Mouse (Mus musculus) thymus, postnatal 10 days (tissue): ENCODE measurements at regions not wholly inside any gene's neighbourhood (a gene's known extent, or its start where the extent isn't known, plus 50 kb on each side); places are given as distances from the start of the nearest gene placed in this dataset.

ENCODE experiments used
- DNase-seq, 2 experiments: peaks; one replicate each; pipeline ENCODE4 v3.0.0; 2021; ENCODE audit warnings: low spot score in 2 of 2

DNA sequence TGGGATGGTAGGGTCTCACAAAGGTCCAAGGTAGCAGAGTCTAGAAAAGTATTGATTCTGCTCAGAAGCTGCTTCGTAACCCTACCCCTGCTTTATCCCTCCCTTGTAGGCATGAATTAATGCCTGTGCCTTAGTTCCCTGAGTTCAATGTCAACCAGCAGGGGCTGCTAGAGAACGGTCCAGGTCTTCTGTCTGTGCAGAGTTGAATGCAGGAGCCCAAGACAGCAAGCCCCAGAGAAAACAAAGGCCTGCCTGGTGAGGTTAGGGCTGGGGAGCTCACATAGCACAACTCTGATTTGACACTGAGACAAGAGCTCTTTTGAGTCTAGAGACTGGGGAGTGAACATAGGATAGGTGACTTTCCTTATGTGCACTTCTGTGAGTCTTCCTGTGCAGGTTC, 56.6 kb downstream of the Olig3 start:
- DNase-seq, result peak; percentile 30 to 59

GRCm38 (mm10) chr10:19413935-19414334, 57.6 kb downstream of the Olig3 start:
- DNase-seq, result no peak

- no peak for DNase-seq
These were observed 58.5 kb downstream of the Olig3 start for GRCm38 (mm10) chr10:19414834-19415233.

DNA sequence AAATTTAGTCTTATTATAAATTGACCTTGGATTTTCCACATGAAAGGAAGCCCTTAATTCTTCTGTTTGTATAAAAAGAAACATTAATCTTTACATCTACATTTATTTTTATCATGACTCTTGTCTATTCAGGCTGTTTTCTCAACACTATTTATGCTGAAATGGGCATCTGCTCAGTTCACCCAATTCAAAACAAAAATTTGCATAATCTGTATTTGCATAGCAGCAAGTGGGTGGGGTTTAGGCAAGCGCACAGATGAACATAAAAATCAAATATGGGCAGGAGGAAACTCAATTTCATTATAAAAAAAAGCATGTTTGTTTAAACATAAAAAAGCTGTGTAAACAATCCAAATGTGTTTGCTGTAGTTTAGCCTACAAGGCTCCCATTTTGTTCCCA, 67.7 kb downstream of the Olig3 start:
- no peak for DNase-seq

- no peak for DNase-seq
These were observed 68.6 kb downstream of the Olig3 start for GRCm38 (mm10) chr10:19424961-19425360.

DNA sequence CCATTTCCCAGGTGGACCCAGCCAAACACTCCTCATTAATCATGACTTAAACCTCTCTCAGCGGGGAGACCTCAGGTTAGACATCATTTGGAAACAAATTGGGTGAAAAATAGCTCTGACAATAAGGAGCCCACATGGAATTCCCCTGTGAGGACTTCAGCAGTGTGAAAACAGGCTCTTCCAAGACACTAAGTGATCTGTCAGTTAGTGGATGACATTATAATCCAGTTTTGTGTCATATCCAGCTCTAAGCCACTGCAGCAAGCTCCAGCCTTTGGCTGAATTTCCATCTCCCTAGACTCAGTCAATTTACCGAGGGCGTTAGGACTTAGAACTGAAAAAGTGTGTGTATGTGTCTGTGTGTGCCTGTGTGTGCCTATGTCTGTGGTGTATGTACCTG, 70.5 kb downstream of the Olig3 start:
- DNase-seq, result no peak

GRCm38 (mm10) chr10:19432515-19432914, 76.2 kb downstream of the Olig3 start:
- no peak for DNase-seq

DNA sequence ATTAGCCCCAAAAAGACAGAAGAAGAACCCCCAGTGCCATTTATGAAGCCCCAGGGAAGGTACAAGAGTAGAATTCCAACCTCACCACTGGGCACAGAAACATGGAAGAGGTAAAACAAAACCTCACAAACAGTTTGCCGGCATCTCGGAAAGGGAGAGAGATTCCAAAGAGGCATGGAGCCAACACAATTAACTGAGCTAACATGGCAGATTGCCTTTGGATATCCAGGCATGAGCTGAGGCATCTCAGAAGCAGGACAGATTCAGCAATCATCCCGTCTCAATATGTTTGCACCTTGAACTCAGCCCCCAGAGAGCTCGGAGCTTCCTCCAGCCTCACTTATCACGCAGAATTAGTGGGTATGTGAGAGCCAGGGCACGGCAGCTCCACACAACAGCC, 78.3 kb downstream of the Olig3 start:
- no peak for DNase-seq

- no peak for DNase-seq
These were observed 85.5 kb downstream of the Olig3 start for GRCm38 (mm10) chr10:19441807-19442206.

GRCm38 (mm10) chr10:19443516-19443915, 87.2 kb downstream of the Olig3 start:
- no peak for DNase-seq

DNA sequence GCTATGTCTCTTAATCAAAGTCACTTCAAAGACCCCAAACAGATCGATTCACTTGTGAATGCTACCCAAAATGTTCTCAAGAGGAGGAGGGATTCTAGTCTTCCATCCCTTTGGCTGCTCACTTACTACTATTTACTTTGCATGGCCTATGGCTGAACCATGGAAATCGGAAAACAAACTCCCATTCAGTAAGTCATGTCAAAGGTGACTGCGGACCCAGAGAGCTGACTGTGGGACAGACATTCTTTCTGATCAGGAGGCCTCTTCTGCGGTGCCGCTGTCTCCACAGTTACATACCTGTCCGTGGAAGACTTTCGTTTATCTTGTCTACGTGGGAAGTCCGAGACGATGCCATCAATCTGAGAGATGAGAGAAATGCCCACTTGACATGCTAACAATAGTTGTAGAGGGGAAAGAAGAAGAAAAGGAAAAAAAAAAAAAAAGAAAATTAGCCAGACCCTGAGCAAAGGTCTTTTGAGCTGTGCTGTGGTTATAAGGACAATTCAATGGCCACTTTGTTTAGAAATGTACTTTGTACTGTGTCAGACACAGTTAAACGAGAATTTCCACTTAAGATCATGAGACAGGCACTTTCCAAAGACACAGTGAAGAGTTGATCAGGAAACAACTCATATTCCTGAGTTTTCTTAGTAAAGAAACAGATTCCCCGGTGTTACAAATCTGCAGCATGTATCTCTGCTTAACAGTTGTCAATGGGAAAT, 92.7 kb downstream of the Olig3 start:
- no peak for DNase-seq

DNA sequence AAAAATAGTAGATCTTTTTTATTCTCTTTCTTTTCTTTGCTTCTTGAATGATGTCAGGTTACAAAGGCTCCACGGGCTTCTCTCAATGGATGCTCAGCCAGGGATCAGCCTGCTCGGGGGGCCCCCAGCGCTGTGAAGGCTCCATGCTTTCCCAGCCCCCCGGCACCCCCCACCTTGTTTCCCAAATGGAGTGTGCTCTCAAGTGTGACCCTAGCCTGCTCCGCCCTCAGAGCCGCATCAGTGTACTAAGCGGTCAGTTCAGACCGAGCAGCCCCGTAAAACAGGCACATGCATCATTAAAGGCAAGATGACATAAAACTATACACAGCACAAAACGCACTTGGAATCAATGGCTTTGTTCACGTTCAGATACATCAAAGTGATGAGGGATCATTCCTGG, 102.7 kb downstream of the Olig3 start:
- DNase-seq, result no peak

DNA sequence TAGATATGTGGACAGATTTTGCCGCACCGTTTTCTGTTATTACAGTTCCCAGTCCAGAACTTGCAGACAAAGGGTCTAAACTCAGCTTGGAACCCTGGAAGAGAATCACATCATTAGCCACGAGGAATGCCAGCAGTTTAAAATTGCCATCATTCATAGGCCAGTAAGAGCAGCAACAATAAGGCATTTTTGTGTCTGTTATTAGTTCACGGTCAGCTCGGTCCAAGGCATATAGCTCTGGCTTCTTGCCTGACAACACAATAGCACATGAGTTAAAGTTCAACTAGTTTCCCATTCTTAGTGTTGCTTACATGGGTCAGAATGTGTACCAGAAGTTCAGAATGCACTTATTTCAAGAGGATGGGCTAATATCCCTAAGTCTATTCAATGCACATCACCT, 103.4 kb downstream of the Olig3 start:
- no peak for DNase-seq

- no peak for DNase-seq
These were observed 103.8 kb downstream of the Olig3 start for GRCm38 (mm10) chr10:19460164-19460563.

- DNase-seq, result no peak
These were observed 107.5 kb downstream of the Olig3 start for GRCm38 (mm10) chr10:19463800-19464199.

GRCm38 (mm10) chr10:19464504-19464903, 108.2 kb downstream of the Olig3 start:
- DNase-seq, result no peak

GRCm38 (mm10) chr10:19471349-19472040, 115.2 kb downstream of the Olig3 start:
- DNase-seq, result no peak

DNA sequence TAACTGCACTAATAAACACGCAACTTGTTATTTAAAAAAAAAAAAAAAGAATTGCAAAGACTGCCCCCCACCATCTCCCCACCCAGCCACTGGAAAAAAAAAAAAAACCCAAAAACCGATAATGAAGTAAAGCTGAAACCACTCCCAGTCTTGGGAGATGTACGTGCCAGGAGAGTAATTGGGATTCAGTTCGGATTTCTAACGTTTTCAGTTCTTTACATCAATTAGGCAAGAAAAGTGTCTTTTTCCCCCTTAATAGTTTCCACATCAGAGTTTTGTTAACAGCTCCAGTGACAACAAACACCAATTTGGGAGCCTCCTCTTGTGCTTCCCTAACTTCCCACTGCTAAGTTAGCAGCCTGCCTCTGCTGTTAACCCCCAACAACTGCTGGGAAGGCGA, 115.7 kb downstream of the Olig3 start:
- no peak for DNase-seq

DNA sequence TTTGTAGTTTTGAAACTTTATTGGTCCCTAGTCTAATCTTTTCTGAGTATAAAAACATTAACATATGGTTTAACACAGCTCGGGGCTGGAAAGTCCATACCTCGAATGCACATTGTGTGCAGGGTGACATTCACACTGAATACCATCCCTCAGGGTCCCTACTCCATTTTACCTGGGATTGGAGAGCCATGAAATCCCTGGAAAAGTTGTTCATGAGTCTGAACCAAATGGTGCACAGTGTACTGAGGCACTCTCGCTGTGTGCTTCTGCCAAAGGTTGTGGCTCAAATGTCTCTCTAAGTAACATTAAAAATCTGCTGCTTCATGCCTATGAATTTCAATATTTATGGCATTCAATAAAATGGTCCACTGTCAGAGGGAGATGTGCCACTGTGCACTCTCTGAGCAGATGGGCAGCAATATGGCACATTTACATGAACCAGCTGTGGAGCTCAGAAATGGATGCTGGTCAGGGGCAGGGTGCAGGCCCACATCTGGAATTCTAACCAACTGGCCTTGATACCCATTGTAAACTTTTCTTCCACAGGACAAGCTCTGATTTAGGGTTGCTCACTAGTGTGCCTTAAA, 116.7 kb downstream of the Olig3 start:
- no peak for DNase-seq

GRCm38 (mm10) chr10:19485537-19486135, 106.1 kb upstream of the Ifngr1 start:
- no peak for DNase-seq

- DNase-seq, result no peak
These were observed 101.2 kb upstream of the Ifngr1 start for GRCm38 (mm10) chr10:19490500-19490899.

- peak; percentile 74 to 93 for DNase-seq
These were observed 100.0 kb upstream of the Ifngr1 start for GRCm38 (mm10) chr10:19491513-19492380.
